Mouse (Mus musculus) kidney, adult 2 months (tissue): Measurements from ENCODE around the gene Rbfox3.

Source experiments
- CTCF ChIP-seq: fragments of 200-500 bp; conservative IDR thresholded peaks from 2 replicates; pipeline ENCODE4 v1.5.1; 2011; ENCODE audit warnings: low read depth, mild to moderate bottlenecking, control low read depth, low read length, moderate library complexity, mixed read lengths; ENCODE audit not compliant: insufficient read depth, insufficient read length
- POLR2A ChIP-seq: fragments of 200-500 bp; IDR thresholded peaks from one replicate; pipeline ENCODE4 v1.6.1; 2011; ENCODE audit warnings: low read depth, low read length, control low read depth

- TF ChIP-seq POLR2A (no peak), CTCF (no peak)
These were observed 144.0 kb downstream of the Rbfox3 start for GRCm38 (mm10) chr11:118767411-118767810.
